Mouse (Mus musculus): ENCODE data around the gene Fancc. TPM values are rescaled to one million over a fixed set of nuclear protein-coding genes. Genes with fewer than 3 reads are reported as not detected.
A peak's percentile ranks its signal among the peaks of the same experiment; 100 is the strongest.

Fancc gene
- total and polyA plus RNA-seq, 2 experiments: 4.0 to 4.6 TPM

DNA sequence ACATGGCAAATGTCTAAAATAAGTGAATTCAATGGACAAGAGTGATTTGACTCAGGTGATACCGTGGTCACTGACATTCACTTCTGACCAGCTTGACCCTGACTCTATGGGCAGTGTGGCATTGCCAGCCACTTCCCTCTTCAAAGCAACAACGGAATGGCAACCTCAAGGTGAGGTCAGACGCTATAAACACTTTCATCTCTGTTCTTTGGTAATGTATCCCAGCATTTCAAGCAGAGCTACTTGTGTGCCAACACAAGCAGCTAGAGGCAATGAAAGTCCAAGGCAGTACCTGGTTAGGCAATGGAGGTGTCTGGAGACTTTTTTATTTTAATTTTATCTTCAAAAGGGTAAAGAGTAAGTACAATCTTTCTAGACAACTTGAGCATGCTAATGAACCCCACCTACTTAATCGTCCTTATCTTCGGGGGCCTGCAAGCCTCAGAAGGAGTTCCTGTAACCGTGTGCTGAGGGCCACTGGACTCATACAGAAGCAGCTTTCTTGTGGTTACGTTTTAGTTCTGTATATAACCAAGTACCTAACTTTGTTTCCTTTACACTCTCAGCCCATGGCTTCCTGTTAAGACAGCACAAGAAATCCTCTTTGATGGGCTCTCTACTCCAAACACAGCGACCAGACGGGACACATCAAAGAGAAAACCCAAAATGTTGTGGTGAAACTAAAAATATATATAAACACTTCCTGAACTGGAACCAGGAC, 86.3 kb downstream of the Fancc start:
- 70% methylated on average over 9 of the region's 9 CpGs for WGBS
- Histone ChIP-seq H3K9ac (ENCODE audit: low read depth, low read length) (no peak overlapping the region), H3K27me3 (ENCODE audit: control insufficient read depth, insufficient read depth, low read length) (no peaks in the 10 kb centered on the region), H3K36me3 (ENCODE audit: control insufficient read depth, insufficient read depth, low read length) (no peaks in the 10 kb centered on the region), H3K79me2 (ENCODE audit: control insufficient read depth, insufficient read depth, low read length) (no peaks in the 10 kb centered on the region), H3K4me3 (ENCODE audit: insufficient read depth, low read depth, low read length) (no peak overlapping the region), H3K4me1 (ENCODE audit: control insufficient read depth, insufficient read depth, low read length) (0 out of 2 replicates have a peak, but pooled peaks cover 2% of the 10 kb centered on the region), H3K27ac (replicated peaks; ENCODE audit: insufficient read depth, low read depth, low read length) (no peak overlapping the region)
- DNase-seq (ENCODE audit: extremely low read depth, low read depth, low spot score): peak; percentile 56
- no peak for TF ChIP-seq POLR2A (IDR thresholded peaks at IDR 0.05; ENCODE audit: extremely low read depth, insufficient read depth, low read length)

- H3K4me3 ChIP-seq (ENCODE audit: insufficient read depth, low read depth, low read length): no peak overlapping the region
- no peak overlapping the region for H3K9ac ChIP-seq (ENCODE audit: low read depth, low read length)
- no peak for TF ChIP-seq CTCF (IDR thresholded peaks at IDR 0.05; ENCODE audit: low read depth, low read length)
- TF ChIP-seq POLR2A (IDR thresholded peaks at IDR 0.05; ENCODE audit: extremely low read depth, insufficient read depth, low read length): no peak
- H3K27ac ChIP-seq (replicated peaks; ENCODE audit: insufficient read depth, low read depth, low read length): no peak overlapping the region
- H3K36me3 ChIP-seq (ENCODE audit: control insufficient read depth, insufficient read depth, low read length): no peaks in the 10 kb centered on the region
- no peaks in the 10 kb centered on the region for H3K79me2 ChIP-seq (ENCODE audit: control insufficient read depth, insufficient read depth, low read length)
- H3K27me3 ChIP-seq (ENCODE audit: control insufficient read depth, insufficient read depth, low read length): no peaks in the 10 kb centered on the region
- DNase-seq (ENCODE audit: extremely low read depth, low read depth, low spot score): no peak
- no peaks in the 10 kb centered on the region for H3K4me1 ChIP-seq (ENCODE audit: control insufficient read depth, insufficient read depth, low read length)
- 89% methylated on average over 4 of the region's 4 CpGs for WGBS
These were observed 91.9 kb downstream of the Fancc start for GRCm38 (mm10) chr13:63405151-63405550.

GRCm38 (mm10) chr13:63404657-63405056, 92.4 kb downstream of the Fancc start:
- Histone ChIP-seq H3K27me3 (ENCODE audit: control insufficient read depth, insufficient read depth, low read length) (no peaks in the 10 kb centered on the region), H3K79me2 (ENCODE audit: control insufficient read depth, insufficient read depth, low read length) (no peaks in the 10 kb centered on the region), H3K4me3 (ENCODE audit: insufficient read depth, low read depth, low read length) (no peak overlapping the region), H3K4me1 (ENCODE audit: control insufficient read depth, insufficient read depth, low read length) (peaks cover 3% of the 10 kb centered on the region), H3K27ac (replicated peaks; ENCODE audit: insufficient read depth, low read depth, low read length) (no peak overlapping the region), H3K36me3 (ENCODE audit: control insufficient read depth, insufficient read depth, low read length) (no peaks in the 10 kb centered on the region), H3K9ac (ENCODE audit: low read depth, low read length) (no peak overlapping the region)
- no peak for DNase-seq (ENCODE audit: extremely low read depth, low read depth, low spot score)
- no peak for TF ChIP-seq CTCF (IDR thresholded peaks at IDR 0.05; ENCODE audit: low read depth, low read length)
- TF ChIP-seq POLR2A (IDR thresholded peaks at IDR 0.05; ENCODE audit: extremely low read depth, insufficient read depth, low read length): no peak
- 97% methylated on average over 2 of the region's 2 CpGs for WGBS

GRCm38 (mm10) chr13:63402823-63403222, 94.3 kb downstream of the Fancc start:
- H3K4me1 ChIP-seq (ENCODE audit: control insufficient read depth, insufficient read depth, low read length): peaks cover 3% of the 10 kb centered on the region
- H3K27ac ChIP-seq (replicated peaks; ENCODE audit: insufficient read depth, low read depth, low read length): no peak overlapping the region
- WGBS: 61% methylated on average over 2 of the region's 2 CpGs
- no peak overlapping the region for H3K9ac ChIP-seq (ENCODE audit: low read depth, low read length)
- no peak for DNase-seq (ENCODE audit: extremely low read depth, low read depth, low spot score)
- no peak for TF ChIP-seq CTCF (IDR thresholded peaks at IDR 0.05; ENCODE audit: low read depth, low read length)
- no peak for TF ChIP-seq POLR2A (IDR thresholded peaks at IDR 0.05; ENCODE audit: extremely low read depth, insufficient read depth, low read length)
- no peaks in the 10 kb centered on the region for H3K27me3 ChIP-seq (ENCODE audit: control insufficient read depth, insufficient read depth, low read length)
- no peak overlapping the region for H3K4me3 ChIP-seq (ENCODE audit: insufficient read depth, low read depth, low read length)
- no peaks in the 10 kb centered on the region for H3K79me2 ChIP-seq (ENCODE audit: control insufficient read depth, insufficient read depth, low read length)
- no peaks in the 10 kb centered on the region for H3K36me3 ChIP-seq (ENCODE audit: control insufficient read depth, insufficient read depth, low read length)

DNA sequence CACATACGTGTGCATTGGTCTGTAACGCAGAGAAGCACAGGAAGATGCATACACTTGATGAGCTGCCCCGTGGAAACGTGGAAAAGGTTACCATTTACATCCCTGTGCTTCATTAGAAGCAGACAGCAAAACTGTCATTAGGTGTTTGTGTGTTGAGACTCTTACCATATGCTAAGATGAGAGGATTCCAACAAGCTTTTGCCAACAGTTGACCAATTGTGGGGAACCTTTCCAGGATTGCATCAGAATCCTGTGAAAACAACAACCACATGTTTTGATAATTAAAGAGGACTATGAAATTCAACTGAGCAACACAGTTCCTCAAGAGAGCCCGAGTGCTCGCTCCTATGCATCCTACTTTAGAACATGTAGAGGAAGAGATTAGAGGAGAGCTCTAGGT, 97.0 kb downstream of the Fancc start:
- no peaks in the 10 kb centered on the region for H3K36me3 ChIP-seq (ENCODE audit: control insufficient read depth, insufficient read depth, low read length)
- WGBS: 70% methylated on average over 6 of the region's 6 CpGs
- DNase-seq (ENCODE audit: extremely low read depth, low read depth, low spot score): peak; percentile 92

DNA sequence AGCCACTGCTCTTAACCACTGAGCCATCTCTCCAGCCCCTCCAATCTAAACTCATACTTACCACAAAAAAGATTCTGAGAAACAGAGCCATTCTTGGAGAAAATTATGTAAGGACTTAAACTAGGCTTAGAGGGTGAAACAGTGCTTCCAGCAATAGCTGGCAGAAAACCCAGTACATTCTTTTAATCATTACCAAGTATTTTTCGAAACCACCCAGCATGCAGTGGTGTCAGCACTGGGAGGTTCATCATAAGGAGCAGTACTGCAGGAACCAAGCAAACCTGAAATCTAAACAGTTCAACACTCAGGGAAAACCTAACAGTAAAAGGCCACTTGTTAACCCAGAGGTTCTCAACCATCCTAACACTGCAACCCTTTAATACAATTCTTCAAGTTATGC, 99.7 kb downstream of the Fancc start:
- no peak for TF ChIP-seq POLR2A (IDR thresholded peaks at IDR 0.05; ENCODE audit: extremely low read depth, insufficient read depth, low read length)
- Histone ChIP-seq H3K36me3 (ENCODE audit: control insufficient read depth, insufficient read depth, low read length) (no peaks in the 10 kb centered on the region), H3K9ac (ENCODE audit: low read depth, low read length) (no peak overlapping the region), H3K4me1 (ENCODE audit: control insufficient read depth, insufficient read depth, low read length) (peaks cover 9% of the 10 kb centered on the region), H3K27ac (replicated peaks; ENCODE audit: insufficient read depth, low read depth, low read length) (peak overlapping the region; percentile 86), H3K27me3 (ENCODE audit: control insufficient read depth, insufficient read depth, low read length) (no peaks in the 10 kb centered on the region), H3K4me3 (ENCODE audit: insufficient read depth, low read depth, low read length) (no peak overlapping the region), H3K79me2 (ENCODE audit: control insufficient read depth, insufficient read depth, low read length) (no peaks in the 10 kb centered on the region)
- 18% methylated on average over 1 of the region's 1 CpGs for WGBS
- DNase-seq (ENCODE audit: extremely low read depth, low read depth, low spot score): peak; percentile 93

More for the DNA sequence above, 97.0 kb downstream of the Fancc start:
- H3K27me3 ChIP-seq (ENCODE audit: control insufficient read depth, insufficient read depth, low read length): no peaks in the 10 kb centered on the region
- 0 out of 2 replicates have a peak overlapping the region, but pooled peaks have one; percentile 15 for H3K27ac ChIP-seq (replicated peaks; ENCODE audit: insufficient read depth, low read depth, low read length)
- TF ChIP-seq CTCF (IDR thresholded peaks at IDR 0.05; ENCODE audit: low read depth, low read length): no peak
- TF ChIP-seq POLR2A (IDR thresholded peaks at IDR 0.05; ENCODE audit: extremely low read depth, insufficient read depth, low read length): no peak
- no peaks in the 10 kb centered on the region for H3K79me2 ChIP-seq (ENCODE audit: control insufficient read depth, insufficient read depth, low read length)
- H3K9ac ChIP-seq (ENCODE audit: low read depth, low read length): no peak overlapping the region
- H3K4me3 ChIP-seq (ENCODE audit: insufficient read depth, low read depth, low read length): no peak overlapping the region
- H3K4me1 ChIP-seq (ENCODE audit: control insufficient read depth, insufficient read depth, low read length): peaks cover 9% of the 10 kb centered on the region
